Mouse (Mus musculus): ENCODE data around the gene Rasd2.

DNA sequence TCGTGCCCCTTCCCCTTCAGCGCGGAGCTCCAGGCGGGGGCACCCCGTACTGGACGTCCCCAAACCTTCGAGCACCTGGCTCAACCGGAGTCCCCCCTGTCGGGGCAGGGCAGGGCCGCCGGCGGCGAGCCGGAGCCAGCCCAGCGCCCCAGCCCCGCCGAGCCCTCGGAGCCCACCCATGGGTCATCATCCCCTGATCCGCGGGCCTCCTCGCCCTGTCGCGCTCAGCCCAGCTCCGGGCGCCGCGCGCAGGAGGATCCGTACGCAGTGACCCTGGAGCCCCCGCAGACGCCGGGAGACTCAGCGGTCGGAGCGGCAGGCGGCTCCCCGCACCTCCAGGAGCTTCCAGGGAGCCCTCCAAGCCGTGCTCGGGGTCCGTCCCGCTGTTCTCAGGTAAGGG lies at the start of gene Rasd2:
- no peak for TF ChIP-seq EP300 (IDR thresholded peaks at IDR 0.05; ENCODE audit: insufficient read depth, low read depth, low read length)
- no peak for TF ChIP-seq CTCF (IDR thresholded peaks at IDR 0.05)
